Mouse (Mus musculus) E14TG2a.4 (cell line): ENCODE data around the gene Fcer1g.

Source experiments
- CTCF ChIP-seq: conservative IDR thresholded peaks from 2 replicates; pipeline ENCODE4 v1.5.1; 2014; ENCODE audit warnings: low read length
- POU5F1 ChIP-seq: IDR thresholded peaks from 2 replicates; pipeline ENCODE4 v1.6.1; 2014; ENCODE audit warnings: low read length, borderline replicate concordance

DNA sequence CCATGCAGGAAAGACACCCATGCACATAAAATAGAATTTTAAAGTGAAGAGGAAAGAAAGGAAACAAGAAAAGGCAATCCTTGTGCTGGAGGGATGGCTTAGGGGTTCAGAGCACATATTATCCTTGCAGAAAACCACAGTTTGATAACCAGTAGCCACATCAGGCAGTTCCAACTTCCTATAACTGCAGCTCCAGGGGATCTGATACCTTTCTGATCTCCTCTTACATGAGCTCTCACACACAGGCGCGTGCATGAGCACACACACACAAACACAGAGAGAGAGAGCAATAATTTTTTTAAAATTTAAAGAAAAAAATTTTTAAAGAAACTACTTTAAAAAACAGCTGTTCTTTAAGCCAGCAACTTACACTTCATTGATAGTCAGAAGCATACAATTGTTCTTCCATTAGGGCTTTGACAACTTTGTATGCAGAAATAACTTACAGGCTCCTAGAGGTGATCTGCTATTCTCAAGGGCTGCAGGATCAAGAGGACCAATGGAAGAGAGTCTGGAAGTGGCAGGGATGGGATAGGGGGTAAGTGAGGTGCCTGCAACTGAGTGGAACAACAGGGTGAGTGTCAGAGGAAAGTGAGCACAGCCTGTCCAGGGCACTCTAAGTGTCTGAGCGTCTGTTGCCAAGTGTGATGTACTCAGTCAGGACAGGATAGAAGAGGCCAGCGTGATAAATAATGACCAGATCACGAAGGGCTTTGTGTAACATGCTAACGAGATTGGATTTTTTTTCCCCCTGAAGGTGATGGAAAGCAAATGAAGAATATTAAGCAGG is 28.3 kb downstream of the Fcer1g start:
- TF ChIP-seq CTCF (no peak), POU5F1 (no peak)
